Mouse (Mus musculus): ENCODE results near the gene Taf1b. TPM values are rescaled to one million over a fixed set of nuclear protein-coding genes. Genes with fewer than 3 reads are reported as not detected.
"Not testable (repeated sequence)": the region's sequence is repeated elsewhere in the genome, so short reads cannot be mapped to it uniquely, and the experiment has no call there.

Gene Taf1b
- total and polyA plus RNA-seq, 3 experiments: 26.4 to 28.1 TPM; not detected in 1

DNA sequence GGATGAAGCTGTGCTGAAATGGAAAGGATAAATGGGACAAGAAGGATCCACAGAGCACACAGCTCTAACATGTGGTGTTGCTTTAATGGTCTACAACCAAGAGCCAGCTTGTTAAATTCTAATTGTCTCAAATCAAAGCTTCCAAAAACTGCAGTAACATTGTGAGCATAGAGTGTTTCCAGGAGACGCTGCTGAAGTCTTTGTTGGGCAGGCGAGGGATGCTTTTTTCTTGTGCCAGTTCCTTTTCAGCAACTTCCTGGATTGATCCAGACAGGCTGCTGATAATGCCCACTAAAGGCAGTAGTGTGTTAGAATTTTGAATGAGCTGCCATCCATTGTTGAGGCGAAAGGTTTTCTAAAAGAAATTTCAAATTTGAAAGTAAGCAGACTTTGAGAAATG is 22.9 kb downstream of the Taf1b start:
- Histone ChIP-seq H3K79me2 (ENCODE audit: control insufficient read depth, insufficient read depth, low read length, poor library complexity) (no peaks in the 10 kb centered on the region), H3K9me3 (replicated peaks; ENCODE audit: insufficient read depth, low read length) (no peaks in the 10 kb centered on the region), H3K4me1 (ENCODE audit: control insufficient read depth in 1 of 2, insufficient read depth in 2 of 2, low read length in 2 of 2) (peaks cover 0 to 2% of the 10 kb centered on the region in 2 experiments; a peak in 2 of 4 replicates), H3K27ac (ENCODE audit: control insufficient read depth, low read depth, low read length) (no peak overlapping the region), H3K27me3 (ENCODE audit: control insufficient read depth in 1 of 2, insufficient read depth in 2 of 2, low read length in 2 of 2) (no peaks in the 10 kb centered on the region), H3K36me3 (ENCODE audit: control insufficient read depth in 1 of 2, insufficient read depth in 2 of 2, low read length in 2 of 2) (peaks cover 3 to 9% of the 10 kb centered on the region in 2 experiments; a peak in 3 of 4 replicates), H3K9ac (ENCODE audit: control insufficient read depth, low read depth, low read length, poor library complexity, severe bottlenecking) (no peak overlapping the region), H3K4me3 (ENCODE audit: control insufficient read depth in 1 of 2, insufficient read depth in 1 of 2, low read depth in 2 of 2, low read length in 2 of 2) (no peak overlapping the region)
- no peak for DNase-seq (ENCODE audit: low read depth, low spot score)
- TF ChIP-seq BHLHE40 (IDR thresholded peaks at IDR 0.05; ENCODE audit: borderline replicate concordance, low read depth, low read length) (no peak), MYB (IDR thresholded peaks at IDR 0.05; ENCODE audit: low read depth, low read length) (no peak), NRF1 (IDR thresholded peaks at IDR 0.05; ENCODE audit: insufficient read depth, low read depth, low read length, poor library complexity, severe bottlenecking) (no peak), CHD2 (IDR thresholded peaks at IDR 0.05; ENCODE audit: low read length) (no peak), ZC3H11A (IDR thresholded peaks at IDR 0.05; ENCODE audit: low read depth, low read length) (no peak), JUND (IDR thresholded peaks at IDR 0.05; ENCODE audit: low read depth, low read length) (no peak), MEF2A (IDR thresholded peaks at IDR 0.05; ENCODE audit: extremely low read depth, insufficient replicate concordance, low read depth, low read length, poor library complexity, severe bottlenecking) (no peak), GATA1 (IDR thresholded peaks at IDR 0.05; ENCODE audit: low read depth, low read length) (no peak), POLR2AphosphoS2 (IDR thresholded peaks at IDR 0.05; ENCODE audit: low read length) (no peak), POLR2A (IDR thresholded peaks at IDR 0.05; ENCODE audit: control insufficient read depth in 1 of 2, insufficient read depth in 1 of 2, low read depth in 1 of 2, low read length in 2 of 2, poor library complexity in 1 of 2) (no peak), NELFE (IDR thresholded peaks at IDR 0.05; ENCODE audit: low read depth, low read length) (no peak), MAZ (IDR thresholded peaks at IDR 0.05; ENCODE audit: low read depth, low read length) (no peak), TAL1 (IDR thresholded peaks at IDR 0.05; ENCODE audit: low read length) (no peak), TBP (IDR thresholded peaks at IDR 0.05; ENCODE audit: low read depth, low read length) (no peak), CHD1 (IDR thresholded peaks at IDR 0.05; ENCODE audit: low read depth, low read length) (no peak)

DNA sequence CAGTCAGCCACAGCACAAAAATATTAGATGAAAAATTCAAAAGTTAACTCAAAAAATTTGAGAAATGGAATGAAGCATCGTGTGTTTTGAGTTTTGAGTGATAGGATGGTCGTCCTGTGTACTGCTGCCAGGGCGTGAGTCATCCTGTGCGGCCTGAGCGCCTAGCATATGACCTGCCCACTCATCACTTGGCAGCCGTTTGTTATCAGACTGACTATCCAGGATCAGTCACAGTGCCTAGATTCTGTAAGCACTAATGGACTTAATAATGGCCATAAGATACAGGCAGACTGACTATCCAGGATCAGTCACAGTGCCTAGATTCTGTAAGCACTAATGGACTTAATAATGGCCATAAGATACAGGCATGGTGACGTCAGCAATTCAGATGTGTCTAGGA is 26.9 kb downstream of the Taf1b start:
- not testable (repeated sequence) for H3K27ac ChIP-seq (ENCODE audit: control insufficient read depth, low read depth, low read length)

DNA sequence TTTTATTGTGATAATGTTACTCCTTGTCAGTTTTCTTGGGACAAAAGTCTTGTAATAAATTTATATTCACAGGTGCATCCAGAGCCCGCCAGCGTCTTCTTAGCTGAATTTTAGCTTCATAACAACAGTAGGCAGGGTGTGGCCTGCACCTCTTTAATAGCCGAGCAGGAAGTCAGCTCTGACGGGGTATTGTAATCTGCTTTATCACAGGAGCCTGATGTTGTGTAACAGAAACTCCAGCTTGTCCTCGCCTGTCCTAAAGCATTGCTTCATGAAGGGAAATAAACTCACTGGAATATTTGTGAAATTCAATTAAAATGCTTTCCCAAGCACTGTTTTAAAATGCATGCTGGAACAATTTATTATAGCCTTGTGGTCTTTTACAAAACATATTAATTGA is 38.2 kb downstream of the Taf1b start:
- Histone ChIP-seq H3K36me3 (ENCODE audit: control insufficient read depth in 1 of 2, insufficient read depth in 2 of 2, low read length in 2 of 2) (peaks cover 0 to 29% of the 10 kb centered on the region in 2 experiments; a peak in 2 of 4 replicates), H3K27me3 (ENCODE audit: control insufficient read depth in 1 of 2, insufficient read depth in 2 of 2, low read length in 2 of 2) (no peaks in the 10 kb centered on the region), H3K4me1 (ENCODE audit: control insufficient read depth in 1 of 2, insufficient read depth in 2 of 2, low read length in 2 of 2) (peaks cover 26 to 28% of the 10 kb centered on the region in 2 experiments), H3K79me2 (ENCODE audit: control insufficient read depth, insufficient read depth, low read length, poor library complexity) (no peaks in the 10 kb centered on the region), H3K4me3 (ENCODE audit: control insufficient read depth in 1 of 2, insufficient read depth in 1 of 2, low read depth in 2 of 2, low read length in 2 of 2) (peak overlapping the region in 1 of 2 experiments; percentile 16; a peak in 1 of 4 replicates), H3K9ac (ENCODE audit: control insufficient read depth, low read depth, low read length, poor library complexity, severe bottlenecking) (no peak overlapping the region), H3K9me3 (replicated peaks; ENCODE audit: insufficient read depth, low read length) (no peaks in the 10 kb centered on the region), H3K27ac (ENCODE audit: control insufficient read depth, low read depth, low read length) (peak overlapping the region; percentile 36)
- DNase-seq (ENCODE audit: low read depth, low spot score): peak; percentile 77
- TF ChIP-seq KAT2A (conservative IDR thresholded peaks at IDR 0.05; ENCODE audit: low read depth, low read length) (no peak), USF2 (IDR thresholded peaks at IDR 0.05; ENCODE audit: borderline replicate concordance in 1 of 2, insufficient read depth in 1 of 2, low read depth in 1 of 2, low read length in 2 of 2) (no peak), RCOR1 (IDR thresholded peaks at IDR 0.05; ENCODE audit: low read depth, low read length) (0 out of 2 replicates have a peak, but pooled peaks have one; percentile 37), JUND (IDR thresholded peaks at IDR 0.05; ENCODE audit: low read depth, low read length) (no peak), NRF1 (IDR thresholded peaks at IDR 0.05; ENCODE audit: insufficient read depth, low read depth, low read length, poor library complexity, severe bottlenecking) (no peak), NELFE (IDR thresholded peaks at IDR 0.05; ENCODE audit: low read depth, low read length) (no peak), POLR2AphosphoS5 (IDR thresholded peaks at IDR 0.05; ENCODE audit: borderline replicate concordance, low read depth, low read length) (no peak), RAD21 (IDR thresholded peaks at IDR 0.05; ENCODE audit: low read depth, low read length) (no peak), MYB (IDR thresholded peaks at IDR 0.05; ENCODE audit: low read depth, low read length) (peak; percentile 22; the same call in 1 of the 2 replicates), ZC3H11A (IDR thresholded peaks at IDR 0.05; ENCODE audit: low read depth, low read length) (no peak), MXI1 (IDR thresholded peaks at IDR 0.05; ENCODE audit: low read depth, low read length) (no peak; the same call in 1 of the 2 replicates), MYC (IDR thresholded peaks at IDR 0.05; ENCODE audit: low read depth, low read length) (no peak), MEF2A (IDR thresholded peaks at IDR 0.05; ENCODE audit: extremely low read depth, insufficient replicate concordance, low read depth, low read length, poor library complexity, severe bottlenecking) (no peak), E2F4 (IDR thresholded peaks at IDR 0.05; ENCODE audit: borderline replicate concordance, low read depth, low read length) (no peak), ELF1 (IDR thresholded peaks at IDR 0.05; ENCODE audit: low read depth, low read length) (peak; percentile 50; the same call in 1 of the 2 replicates), CTCF (IDR thresholded peaks at IDR 0.05 in 2 of 3, conservative IDR thresholded peaks at IDR 0.05 in 1 of 3; ENCODE audit: control insufficient read depth in 1 of 3, insufficient read depth in 1 of 3, low read depth in 2 of 3, low read length in 3 of 3, poor library complexity in 1 of 3, severe bottlenecking in 1 of 3) (no peak)

More for the DNA sequence above, 26.9 kb downstream of the Taf1b start:
- DNase-seq (ENCODE audit: low read depth, low spot score): peak; percentile 26
- H3K9ac ChIP-seq (ENCODE audit: control insufficient read depth, low read depth, low read length, poor library complexity, severe bottlenecking); H3K4me1 ChIP-seq (ENCODE audit: control insufficient read depth in 1 of 2, insufficient read depth in 2 of 2, low read length in 2 of 2); H3K79me2 ChIP-seq (ENCODE audit: control insufficient read depth, insufficient read depth, low read length, poor library complexity); H3K27me3 ChIP-seq (ENCODE audit: control insufficient read depth in 1 of 2, insufficient read depth in 2 of 2, low read length in 2 of 2); H3K36me3 ChIP-seq (ENCODE audit: control insufficient read depth in 1 of 2, insufficient read depth in 2 of 2, low read length in 2 of 2); H3K4me3 ChIP-seq (ENCODE audit: control insufficient read depth in 1 of 2, insufficient read depth in 1 of 2, low read depth in 2 of 2, low read length in 2 of 2); H3K9me3 ChIP-seq (replicated peaks; ENCODE audit: insufficient read depth, low read length): not testable (repeated sequence)
